Mouse (Mus musculus): Measurements from ENCODE around the gene Olfr661. TPM values are rescaled to one million over a fixed set of nuclear protein-coding genes. Genes with fewer than 3 reads are reported as not detected.

Olfr661 gene
- not detected in 2 replicates for polyA plus RNA-seq (2012; rRNA removed)

GRCm38 (mm10) chr7:104686201-104686600, at the start of gene Olfr661:
Gene Olfr661, plus strand, starts transcription at chr7:104686501.

GRCm38 (mm10) chr7:104646841-104647482, 39.3 kb upstream of the Olfr661 start, which contains the start of gene Olfr658:
Gene Olfr658, minus strand, starts transcription at chr7:104647305.

GRCm38 (mm10) chr7:104666453-104666852, 19.8 kb upstream of the Olfr661 start, which contains the start of gene Olfr659:
Gene Olfr659, plus strand, starts transcription at chr7:104666753.

Other genes starting within 250 kb of the Olfr661 start
- gene Trim30a, start 221.3 kb upstream of the Olfr661 start, polyA plus RNA-seq (2012; rRNA removed): 1.7 and 1.9 TPM in 2 replicates
- 0.69 and 0.84 TPM in 2 replicates for gene Trim30d, start 178.7 kb upstream of the Olfr661 start, polyA plus RNA-seq (2012; rRNA removed)
- gene Olfr651, start 136.4 kb upstream of the Olfr661 start, polyA plus RNA-seq (2012; rRNA removed): not detected in 2 replicates
- gene Olfr652, start 125.6 kb upstream of the Olfr661 start, polyA plus RNA-seq (2012; rRNA removed): not detected in 2 replicates
- not detected in 2 replicates for gene Olfr653, start 109.2 kb upstream of the Olfr661 start, polyA plus RNA-seq (2012; rRNA removed)
- not detected in 2 replicates for gene Olfr654, start 99.5 kb upstream of the Olfr661 start, polyA plus RNA-seq (2012; rRNA removed)
- gene Olfr655, start 84.7 kb upstream of the Olfr661 start, polyA plus RNA-seq (2012; rRNA removed): 0.05 and 0.15 TPM in 2 replicates
- gene Olfr656, start 72.5 kb upstream of the Olfr661 start, polyA plus RNA-seq (2012; rRNA removed): not detected in 2 replicates
- gene Olfr657, start 61.7 kb upstream of the Olfr661 start, polyA plus RNA-seq (2012; rRNA removed): not detected in 2 replicates
- 0.06 and 0.08 TPM in 2 replicates for gene Olfr658, start 39.2 kb upstream of the Olfr661 start, polyA plus RNA-seq (2012; rRNA removed)
- not detected in 2 replicates for gene Olfr659, start 19.7 kb upstream of the Olfr661 start, polyA plus RNA-seq (2012; rRNA removed)
- not detected in 2 replicates for gene Usp17le, start 91.0 kb downstream of the Olfr661 start, polyA plus RNA-seq (2012; rRNA removed)
- not detected in 2 replicates for gene Usp17lb, start 156.1 kb downstream of the Olfr661 start, polyA plus RNA-seq (2012; rRNA removed)
- gene Usp17la, start 170.5 kb downstream of the Olfr661 start, polyA plus RNA-seq (2012; rRNA removed): not detected in 2 replicates
- gene Olfr665, start 191.5 kb downstream of the Olfr661 start, polyA plus RNA-seq (2012; rRNA removed): not detected in 2 replicates
- not detected in 2 replicates for gene Olfr666, start 209.5 kb downstream of the Olfr661 start, polyA plus RNA-seq (2012; rRNA removed)
- not detected in 2 replicates for gene Olfr667, start 235.0 kb downstream of the Olfr661 start, polyA plus RNA-seq (2012; rRNA removed)
- gene Olfr668, start 241.6 kb downstream of the Olfr661 start, polyA plus RNA-seq (2012; rRNA removed): not detected in 2 replicates
- not detected in 2 replicates for gene Olfr669, start 247.7 kb downstream of the Olfr661 start, polyA plus RNA-seq (2012; rRNA removed)